Mouse (Mus musculus) liver, embryonic 14.5 days (tissue): ENCODE results near the gene Thsd4.

ENCODE experiments used
- CTCF ChIP-seq: IDR thresholded peaks from 2 replicates; pipeline ENCODE4 v1.5.1; 2016; ENCODE audit warnings: antibody characterized with exemption, low read depth, control low read depth
- EP300 ChIP-seq: IDR thresholded peaks from 2 replicates; pipeline ENCODE4 v1.6.1; 2016; ENCODE audit warnings: antibody characterized with exemption, low read depth

GRCm38 (mm10) chr9:60266583-60267272, 255.1 kb downstream of the Thsd4 start:
- TF ChIP-seq CTCF, result no peak
- no peak for TF ChIP-seq EP300
